Mouse (Mus musculus) gonadal fat pad, adult 2 months (tissue): ENCODE data around the gene Gipc2. TPM values are rescaled to one million over a fixed set of nuclear protein-coding genes. Genes with fewer than 3 reads are reported as not detected.
"Not testable (repeated sequence)": the region's sequence is repeated elsewhere in the genome, so short reads cannot be mapped to it uniquely, and the experiment has no call there.

Experiments
- DNase-seq: peaks from one replicate; pipeline ENCODE4 v3.0.0-alpha.2; 2012; ENCODE audit warnings: low read depth
- polyA plus RNA-seq: library from polyadenylated mRNA; depleted of rRNA; stranded (reverse); fragments of >200 nt; gene quantifications from 2 replicates; pipeline ENCODE4 v1.2.3, GENCODE M21; 2012

Gipc2 gene
- polyA plus RNA-seq, 1 experiment, result 3.7 TPM

DNA sequence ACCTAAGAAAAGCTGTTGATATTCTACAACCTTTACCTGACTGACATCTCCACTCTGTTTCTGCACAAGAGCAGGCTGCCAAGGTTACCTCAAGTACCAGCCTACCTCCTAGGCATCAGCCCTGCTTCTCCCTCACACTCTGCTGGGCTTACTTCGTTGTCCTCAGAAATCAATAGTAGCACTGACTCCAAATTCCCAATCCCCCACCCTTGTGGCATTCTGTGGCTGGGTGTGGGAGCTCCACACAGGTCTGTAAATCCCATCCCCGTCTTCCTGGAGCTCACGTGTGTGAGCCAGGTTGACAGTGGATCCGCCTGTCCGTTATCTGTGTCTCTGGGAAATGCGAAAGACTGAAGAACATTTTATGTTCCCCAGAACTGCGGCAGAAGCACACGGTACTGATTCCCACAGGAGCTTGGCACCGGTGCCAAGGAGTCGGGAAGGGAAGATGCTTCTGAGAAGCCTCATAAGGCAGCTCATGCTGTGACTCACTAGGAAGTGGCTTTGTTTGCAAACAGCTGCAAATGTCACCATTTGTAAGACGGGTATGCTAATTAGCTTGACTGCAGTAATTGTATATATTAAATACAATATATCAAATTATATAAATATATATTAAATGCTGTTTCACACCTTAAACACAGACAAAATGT, 10.6 kb downstream of the Gipc2 start:
- no peak for DNase-seq

DNA sequence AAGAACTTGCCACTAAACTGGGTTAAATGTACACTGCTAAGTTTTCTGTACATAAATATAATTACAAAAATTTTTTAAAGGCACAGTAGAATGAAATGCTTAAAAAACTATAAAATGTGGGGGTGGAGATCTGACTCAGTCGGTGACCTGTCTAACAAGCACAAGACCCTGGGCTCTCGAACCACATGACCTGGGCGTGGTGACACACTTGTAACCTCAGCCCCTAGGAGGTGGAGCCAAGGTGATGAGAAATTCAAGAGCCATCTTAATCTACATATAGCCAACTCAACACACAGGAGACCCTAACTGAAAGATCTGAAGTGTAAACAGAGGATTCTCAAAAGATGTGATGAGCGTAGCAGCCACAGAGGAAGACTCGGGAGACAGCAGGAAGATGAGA, 11.9 kb downstream of the Gipc2 start:
- no peak for DNase-seq

DNA sequence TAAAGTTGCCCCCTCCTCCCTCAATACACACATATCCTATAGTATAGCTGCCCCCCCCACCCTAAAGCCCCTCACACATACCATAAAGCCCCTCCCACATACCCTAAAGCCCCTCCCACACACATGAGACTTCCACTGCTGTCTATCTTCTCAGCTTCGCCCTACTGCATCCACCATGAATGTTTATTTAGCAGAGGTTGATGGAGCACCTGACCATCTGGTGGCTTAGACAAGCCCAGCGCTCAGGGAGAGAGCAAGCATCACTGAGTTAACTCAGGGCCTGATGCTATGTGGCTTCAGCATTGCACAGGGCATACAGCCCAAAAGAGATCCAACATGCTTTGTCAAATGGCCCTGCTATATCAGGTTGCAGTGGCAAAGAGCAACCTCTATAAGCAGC, 12.9 kb downstream of the Gipc2 start:
- no peak for DNase-seq

DNA sequence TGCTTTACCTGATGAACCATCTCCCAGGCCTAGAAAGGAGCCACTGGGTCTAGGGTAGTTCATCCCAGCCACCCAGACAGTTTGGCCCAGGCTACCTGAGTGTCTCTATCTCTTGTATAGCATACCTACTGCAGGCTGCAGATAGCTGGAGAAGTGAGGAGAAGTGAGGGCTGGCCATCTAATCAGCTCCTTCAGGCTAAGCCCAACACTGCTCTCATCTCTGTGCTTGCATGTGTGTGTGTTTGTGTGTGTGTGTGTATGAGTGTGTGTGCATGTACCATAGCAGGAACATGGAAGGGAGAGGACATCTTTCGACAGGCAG, 13.6 kb downstream of the Gipc2 start:
- DNase-seq, result no peak

DNA sequence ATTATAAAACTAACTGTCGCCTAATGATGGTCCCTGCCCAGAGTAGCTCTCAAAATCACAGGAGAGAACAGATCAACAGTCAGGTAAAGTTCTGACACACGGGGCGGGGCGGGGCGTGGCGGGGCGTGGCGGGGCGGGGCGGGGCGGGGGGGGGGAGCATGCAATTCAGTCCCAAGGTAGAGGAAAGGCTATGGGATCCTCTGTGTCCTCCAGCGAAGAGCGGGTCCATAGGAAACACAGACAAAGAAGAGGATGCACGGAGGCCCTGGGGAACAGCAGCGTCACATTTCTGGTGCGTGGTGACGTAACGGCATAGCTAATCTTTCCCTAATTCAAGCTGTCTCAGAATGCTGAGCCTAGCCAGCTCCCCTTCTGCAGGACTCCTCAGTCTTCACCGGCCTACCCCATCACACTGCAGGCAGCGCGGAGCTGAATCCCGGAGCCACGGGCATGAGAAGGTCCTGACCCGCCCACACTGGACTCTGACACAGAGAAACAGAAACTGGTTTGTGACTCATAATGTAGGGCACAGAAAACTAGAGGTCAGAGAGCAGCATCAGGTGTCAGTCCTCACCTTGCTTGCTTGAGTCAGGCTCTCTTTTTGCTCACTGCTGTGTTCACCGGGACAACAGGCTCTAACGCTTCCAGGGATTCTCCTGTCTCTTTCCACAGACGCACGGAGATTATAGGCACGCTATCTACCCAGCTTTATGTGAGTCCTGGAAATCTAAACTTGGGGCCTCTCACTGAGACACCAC, 14.1 kb downstream of the Gipc2 start:
- no peak for DNase-seq

DNA sequence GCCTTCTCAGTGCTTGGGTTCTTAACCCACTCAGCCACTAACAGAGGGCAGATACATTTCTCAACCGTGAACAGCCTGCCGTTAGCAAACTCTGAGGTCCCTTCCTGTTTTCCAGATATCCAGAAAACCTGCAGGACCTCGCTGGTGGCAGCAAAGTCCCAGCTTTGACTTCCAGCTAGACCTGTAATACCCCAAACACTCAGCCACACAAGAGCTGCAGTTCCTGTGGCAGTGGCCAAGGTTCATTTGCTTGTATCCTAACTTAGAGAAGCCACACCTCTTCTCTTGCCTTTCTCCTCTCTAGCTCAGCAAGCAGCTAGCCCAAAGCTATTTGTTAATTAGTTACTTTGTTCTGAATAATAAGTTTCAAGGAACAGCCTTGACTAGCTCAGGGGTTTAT, 16.2 kb downstream of the Gipc2 start:
- DNase-seq, result no peak

DNA sequence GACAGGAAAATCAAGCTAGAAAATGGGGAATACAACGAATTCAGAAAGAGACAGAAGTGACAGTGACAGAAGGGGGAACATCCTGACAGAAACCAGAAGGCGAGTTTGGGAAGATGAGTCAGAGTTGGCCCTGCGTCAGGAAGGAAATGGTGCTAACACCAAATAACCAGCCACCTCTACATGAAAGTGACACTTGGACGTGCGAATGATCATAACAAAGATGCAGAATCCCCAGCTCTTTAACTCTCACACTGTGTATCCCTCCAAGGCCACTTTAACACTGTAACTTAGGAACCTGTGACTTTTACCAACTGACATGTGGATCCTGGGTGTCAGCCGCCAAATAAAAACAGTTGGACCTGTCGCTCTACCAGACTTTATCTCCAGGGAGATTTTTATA, 16.6 kb downstream of the Gipc2 start:
- DNase-seq, result no peak

DNA sequence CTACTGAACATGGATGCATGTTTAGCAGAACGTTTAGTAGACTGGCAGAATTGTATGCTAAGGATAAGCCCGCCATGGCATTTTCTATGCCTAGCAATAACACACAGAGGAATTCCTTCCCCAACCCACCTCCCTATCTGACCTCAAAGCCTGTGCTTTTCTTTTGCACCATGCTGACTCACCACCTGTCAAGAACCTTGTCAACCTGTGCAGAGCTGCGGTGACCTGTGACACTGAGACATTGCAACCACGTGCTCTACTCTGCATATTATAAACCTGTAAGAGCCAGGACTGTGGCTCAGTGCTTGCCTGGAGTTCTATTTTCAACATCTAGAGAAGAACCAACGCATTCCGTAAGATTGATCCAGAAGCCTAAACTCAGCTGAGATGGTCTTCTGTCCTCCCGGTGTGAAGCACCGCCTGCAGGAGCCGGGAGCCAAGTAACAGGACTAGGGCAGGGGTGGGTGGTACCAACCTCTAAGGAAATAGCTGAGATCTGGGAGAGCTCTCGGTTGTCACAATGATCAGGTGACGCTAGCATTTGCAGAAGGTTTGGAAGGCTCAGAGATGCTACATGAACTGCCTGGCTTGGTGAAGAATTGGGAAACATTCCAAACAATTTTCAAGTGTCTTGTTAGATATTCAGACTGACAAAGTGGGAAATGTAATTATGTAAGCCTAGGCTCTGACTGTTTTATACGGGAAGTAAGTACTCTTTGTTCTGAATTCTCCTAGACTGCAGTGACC, 18.8 kb downstream of the Gipc2 start:
- no peak for DNase-seq

DNA sequence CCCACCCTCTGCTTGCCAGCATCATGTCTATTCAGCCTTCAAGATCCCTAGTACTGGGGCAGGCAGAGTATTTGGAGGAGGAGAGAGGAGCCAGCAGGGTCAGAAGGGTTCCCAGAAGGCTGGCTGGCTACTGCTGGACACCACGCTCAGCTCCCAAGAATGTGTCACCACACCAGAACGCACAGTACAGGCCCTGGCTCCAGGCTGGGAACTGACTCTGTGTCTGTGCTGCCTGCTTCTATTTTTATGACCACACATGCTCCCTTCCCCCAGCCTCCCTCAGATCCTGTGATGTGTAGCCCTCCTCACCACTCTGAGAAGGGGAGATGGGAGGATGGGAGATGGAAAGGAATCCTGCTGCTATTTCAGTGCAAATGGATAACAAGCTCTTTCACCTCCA, 20.8 kb downstream of the Gipc2 start:
- no peak for DNase-seq

DNA sequence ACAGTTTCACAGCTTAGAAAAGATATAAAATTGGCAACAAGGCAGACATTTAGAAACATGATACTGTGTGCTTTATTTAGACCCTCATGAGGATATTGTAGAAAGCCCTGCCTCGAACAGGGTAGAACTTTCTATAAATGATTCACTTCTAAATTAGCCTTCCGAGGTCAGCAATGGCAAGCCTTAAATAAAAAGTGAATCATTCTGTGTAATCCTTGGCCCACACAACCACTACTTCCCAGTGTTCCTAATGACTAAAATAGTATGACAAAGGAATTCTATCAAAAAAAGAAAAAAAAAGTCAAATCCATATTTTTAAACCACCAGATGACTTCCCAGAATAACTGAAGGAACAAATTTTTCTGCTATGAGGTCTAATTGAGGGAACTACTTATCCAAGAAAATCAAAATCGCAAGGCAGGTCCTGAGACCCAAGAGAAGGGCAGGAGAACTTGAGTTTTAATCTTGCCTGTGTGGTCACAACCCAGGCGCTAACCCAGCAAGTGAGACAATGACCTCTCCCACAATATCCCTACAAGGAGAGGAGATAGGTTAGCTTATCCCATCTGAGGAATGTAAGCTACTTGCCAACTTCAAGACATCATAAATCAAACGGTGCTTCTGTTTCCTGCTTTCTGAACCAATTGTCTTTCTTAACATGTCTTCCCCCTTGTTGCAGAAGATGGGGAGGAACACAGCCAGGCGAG, 22.9 kb downstream of the Gipc2 start:
- DNase-seq, result no peak

DNA sequence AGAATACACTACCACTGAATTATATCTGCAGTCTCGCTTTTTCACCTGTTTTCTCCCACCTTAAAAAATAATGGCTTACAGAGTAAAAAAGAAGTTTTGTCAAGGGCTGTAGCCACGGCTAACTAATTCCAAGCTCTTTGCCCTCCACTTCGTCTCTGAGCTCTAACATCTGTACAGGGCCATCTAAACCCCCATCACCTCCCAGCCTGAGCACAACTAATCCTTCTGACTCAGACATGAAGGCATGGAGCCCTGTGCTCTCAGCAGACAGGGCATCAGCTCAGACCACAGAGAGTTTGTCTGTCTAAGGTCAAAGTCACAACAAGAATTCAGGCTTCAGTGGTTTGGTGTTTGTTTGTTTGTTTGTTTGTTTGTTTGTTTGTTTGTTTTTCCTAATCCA, 23.9 kb downstream of the Gipc2 start:
- no peak for DNase-seq

DNA sequence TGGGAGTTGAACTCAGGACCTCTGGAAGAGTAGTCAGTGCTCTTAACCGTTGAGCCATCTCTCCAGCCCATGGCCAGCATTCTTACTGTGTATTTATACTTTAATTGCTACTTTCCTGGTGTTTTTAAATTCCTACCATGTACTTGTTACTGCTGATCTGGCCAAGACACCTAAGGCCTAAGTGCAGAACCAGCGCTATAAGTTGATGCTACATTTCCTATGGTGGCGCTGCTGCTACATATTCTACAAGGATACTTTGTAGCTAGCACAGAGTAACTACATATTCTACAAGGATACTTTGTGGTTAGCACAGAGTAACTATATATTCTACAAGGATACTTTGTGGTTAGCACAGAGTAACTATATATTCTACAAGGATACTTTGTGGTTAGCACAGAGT, 26.7 kb downstream of the Gipc2 start:
- not testable (repeated sequence) for DNase-seq

DNA sequence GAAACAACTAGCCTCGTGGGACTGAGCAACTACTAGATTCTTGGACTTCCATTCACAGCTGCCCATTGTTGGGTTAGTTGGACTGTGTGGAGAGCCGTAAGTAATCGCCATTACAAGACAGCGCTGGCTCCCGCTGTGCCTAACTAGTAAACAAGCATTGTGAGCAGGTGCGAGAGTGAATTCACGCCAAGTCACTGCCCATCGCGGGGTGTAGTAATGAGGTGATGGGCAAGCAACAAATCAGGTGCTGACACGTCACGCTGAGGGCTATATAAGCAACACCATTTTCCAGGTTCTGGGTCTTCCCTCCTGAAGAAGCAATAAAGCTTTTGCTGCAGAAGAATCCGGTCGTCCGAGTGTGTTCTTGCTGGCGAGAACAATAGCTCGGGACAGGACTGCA, 29.9 kb downstream of the Gipc2 start:
- not testable (repeated sequence) for DNase-seq

DNA sequence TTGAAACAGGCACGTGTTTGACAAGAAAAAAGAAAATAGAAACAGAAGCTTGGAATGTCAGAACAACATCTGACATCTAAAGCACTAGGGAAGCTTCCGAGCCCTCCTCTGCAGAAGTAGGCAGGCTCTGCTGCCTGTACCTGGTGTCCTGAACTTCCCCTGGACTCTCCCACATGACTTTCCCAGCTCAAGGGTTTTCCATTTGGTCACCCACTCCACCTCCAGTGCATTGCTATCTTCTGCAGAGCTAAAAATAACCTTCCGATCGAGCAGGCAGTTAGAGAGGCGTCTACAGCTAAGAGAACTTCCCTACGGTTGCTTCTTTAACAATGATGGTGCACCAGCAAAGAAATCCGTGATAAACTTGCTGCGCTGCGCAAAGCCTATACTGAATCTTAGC, 32.4 kb downstream of the Gipc2 start:
- DNase-seq, result no peak

DNA sequence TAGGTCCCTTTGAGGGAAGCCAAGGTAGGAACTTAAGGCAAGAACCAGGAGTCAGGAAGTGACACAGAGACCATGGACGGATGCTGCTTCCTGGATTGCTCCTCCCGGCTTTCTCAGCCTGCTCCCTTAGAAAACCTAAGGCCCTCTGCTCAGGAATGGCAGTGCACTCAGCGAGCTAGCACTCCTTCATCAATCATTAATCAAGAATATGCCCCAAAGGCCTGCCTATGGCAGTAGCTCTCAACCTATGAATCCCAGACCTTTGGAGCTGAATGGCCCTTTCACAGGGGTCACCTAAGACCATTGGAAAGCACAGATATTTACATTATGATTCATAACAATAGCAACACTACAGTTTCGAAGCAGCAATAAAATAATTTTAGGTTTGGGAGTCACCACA, 35.1 kb downstream of the Gipc2 start:
- DNase-seq, result no peak

DNA sequence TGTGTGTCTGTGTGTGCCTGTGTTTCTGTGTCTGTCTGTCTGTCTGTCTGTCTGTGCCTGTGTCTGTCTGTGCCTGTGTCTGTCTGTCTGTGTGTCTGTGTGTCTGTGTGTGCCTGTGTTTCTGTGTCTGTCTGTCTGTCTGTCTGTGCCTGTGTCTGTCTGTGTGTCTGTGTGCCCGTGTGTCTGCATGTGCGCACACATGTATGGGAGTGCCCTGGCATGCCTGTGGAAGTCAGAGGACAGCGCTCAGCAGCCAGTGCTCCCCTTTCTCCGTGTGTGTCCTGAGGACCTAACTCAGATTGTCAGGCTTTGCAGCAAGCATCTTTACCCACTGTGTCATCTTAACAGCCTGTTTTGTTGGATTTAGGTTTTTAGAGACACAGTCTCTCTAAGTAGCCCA, 36.6 kb downstream of the Gipc2 start:
- not testable (repeated sequence) for DNase-seq

DNA sequence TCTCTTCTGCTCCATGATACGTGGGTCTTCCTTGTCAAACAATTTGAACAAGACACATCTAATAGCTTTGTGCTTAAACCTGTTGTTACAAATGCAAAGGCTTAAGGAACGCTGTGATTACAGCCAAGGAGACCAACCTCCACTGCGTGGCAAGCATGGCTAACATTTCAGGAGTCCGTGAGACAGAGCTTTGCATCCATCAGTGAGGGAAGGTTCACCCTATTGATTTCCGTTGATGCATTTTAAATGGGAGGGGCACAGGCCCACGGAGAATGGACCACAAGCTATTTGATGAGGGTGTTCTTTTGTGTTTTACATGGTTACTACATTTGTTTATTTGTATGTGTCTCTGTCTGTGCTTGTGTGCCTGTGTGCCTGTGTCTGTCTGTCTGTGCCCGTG, 37.4 kb downstream of the Gipc2 start:
- DNase-seq, result no peak

DNA sequence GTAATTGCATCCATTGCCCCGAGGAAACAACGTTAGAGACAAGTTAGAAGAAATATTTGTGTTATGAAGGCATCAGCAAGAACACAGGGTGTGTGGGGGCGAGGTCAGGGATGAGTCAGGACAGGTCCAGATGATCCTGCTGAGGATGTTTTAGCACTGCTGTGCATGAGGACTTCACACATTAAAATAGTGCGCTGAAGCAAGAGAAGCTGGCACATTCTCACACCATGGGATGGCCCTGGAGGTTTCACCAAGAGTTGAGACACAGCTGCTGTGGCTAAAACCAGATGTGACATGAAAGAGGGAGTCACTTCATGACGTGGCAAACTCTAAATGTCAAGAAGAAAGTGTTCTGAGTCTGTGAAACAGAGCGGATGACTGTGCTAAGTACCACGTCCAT, 38.9 kb downstream of the Gipc2 start:
- peak; percentile 86 for DNase-seq

DNA sequence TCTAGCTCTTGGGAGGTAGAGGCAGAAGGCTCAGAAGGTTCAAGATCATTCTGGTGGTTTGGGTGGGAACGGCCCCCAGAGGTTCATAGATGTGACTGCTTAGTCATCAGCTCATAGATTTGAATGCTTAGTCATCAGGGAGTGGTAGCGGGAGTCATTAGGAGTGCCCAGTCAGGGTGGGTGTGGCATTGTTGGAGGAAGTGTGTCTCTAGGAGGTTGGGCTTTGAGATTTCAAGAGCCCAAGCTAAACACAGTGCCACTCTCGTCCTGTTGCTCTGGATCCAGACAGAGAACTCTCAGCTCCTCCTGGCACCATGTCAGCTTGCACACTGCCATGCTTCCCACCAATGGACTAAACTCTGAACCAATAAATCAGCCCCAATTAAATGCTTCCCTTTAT, 43.3 kb downstream of the Gipc2 start:
- DNase-seq, result no peak

DNA sequence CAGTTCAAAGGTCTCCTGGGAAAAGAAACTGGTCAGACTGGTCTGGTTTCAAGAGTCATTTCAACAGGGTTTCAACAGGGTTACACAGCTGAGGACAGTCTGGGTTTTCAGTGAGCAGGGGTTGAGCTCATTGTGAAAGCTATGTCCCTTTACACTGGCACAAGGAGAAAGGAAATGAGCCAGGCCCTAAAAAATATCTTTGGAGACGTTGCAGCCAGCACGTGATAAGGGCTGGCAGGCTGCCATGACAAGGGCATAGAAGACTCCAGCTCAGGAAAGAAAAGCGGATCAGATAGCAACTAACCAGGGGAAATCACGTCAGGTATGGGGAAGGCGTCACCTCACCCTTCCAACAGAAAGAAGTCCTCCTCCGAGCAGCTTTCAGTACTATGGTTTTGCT, 43.9 kb downstream of the Gipc2 start:
- no peak for DNase-seq

DNA sequence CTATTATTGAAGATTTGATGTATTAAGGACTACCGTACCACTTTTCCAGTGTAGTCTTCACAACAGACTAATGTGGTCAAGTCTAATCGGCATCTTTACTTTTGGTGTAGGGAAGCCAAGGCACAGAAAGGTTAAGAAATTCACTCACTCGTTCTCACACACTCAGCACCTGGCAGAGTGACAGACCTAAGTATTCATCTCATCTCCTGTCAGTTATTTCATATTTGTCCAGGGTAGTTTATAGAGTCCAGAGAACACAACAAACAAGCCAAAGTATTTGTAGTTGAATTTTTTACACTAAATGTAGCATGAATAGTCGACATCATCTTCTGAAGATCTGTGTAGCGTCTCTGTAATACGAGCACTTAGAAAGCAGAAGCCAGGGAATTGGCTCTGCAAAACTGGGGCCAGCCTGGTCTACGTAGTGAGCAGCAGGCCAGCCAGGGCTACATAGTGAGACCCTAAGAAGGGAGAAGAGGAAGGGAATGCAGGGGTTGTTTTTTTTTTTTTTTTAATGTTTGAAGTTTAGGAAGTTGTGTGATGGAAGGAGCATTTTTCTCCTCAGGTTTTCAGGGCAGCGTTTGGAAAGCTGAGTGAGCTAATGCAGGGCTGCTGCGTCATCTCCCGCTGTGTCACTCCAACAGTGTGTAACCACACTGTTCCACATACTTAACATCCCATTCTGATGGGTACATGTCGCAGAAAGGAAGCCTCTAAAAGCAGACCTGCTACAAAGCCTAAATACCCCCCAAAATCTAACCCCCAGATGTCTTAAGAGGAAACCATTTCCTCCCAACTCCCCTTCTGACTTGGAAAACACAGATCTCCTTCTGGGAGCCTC, 44.6 kb downstream of the Gipc2 start:
- no peak for DNase-seq

DNA sequence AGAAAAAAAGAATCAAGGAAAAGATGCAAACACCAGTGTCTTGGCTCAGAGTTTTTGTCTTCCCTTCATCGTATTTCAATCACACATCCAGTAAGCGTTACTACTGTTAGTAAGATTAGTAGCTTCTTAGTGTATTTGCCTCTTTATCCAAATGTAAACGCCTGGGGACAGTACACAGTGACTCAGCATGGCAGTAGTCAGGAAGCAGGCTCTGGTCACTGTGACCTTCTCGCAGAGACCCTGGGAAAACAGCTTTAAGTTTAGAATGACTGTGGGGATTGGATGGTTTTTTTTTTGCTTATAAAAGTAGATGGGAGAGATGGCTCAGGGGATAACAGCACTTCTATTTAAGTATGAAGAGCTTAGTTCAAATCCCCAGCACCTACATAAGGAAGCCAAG, 46.0 kb downstream of the Gipc2 start:
- no peak for DNase-seq
